Mouse (Mus musculus): ENCODE data around the gene Pde4c. TPM values are rescaled to one million over a fixed set of nuclear protein-coding genes. Genes with fewer than 3 reads are reported as not detected.

Gene Pde4c
- polyA plus RNA-seq, 1 experiment, result 6.2 TPM

- peaks cover 17% of the 10 kb centered on the region for H3K27me3 ChIP-seq (ENCODE audit: control insufficient read depth, insufficient read depth, low read length)
- no peak overlapping the region for H3K4me3 ChIP-seq (ENCODE audit: control insufficient read depth, insufficient read depth, low read length)
- TF ChIP-seq POLR2A (IDR thresholded peaks at IDR 0.05; ENCODE audit: control insufficient read depth, extremely low read depth, insufficient read depth, low read length, poor library complexity) (no peak), CTCF (IDR thresholded peaks at IDR 0.05; ENCODE audit: borderline replicate concordance, control insufficient read depth, extremely low read depth, insufficient read depth, low read length, poor library complexity) (no peak)
- no peak overlapping the region for H3K27ac ChIP-seq (ENCODE audit: control insufficient read depth, insufficient read depth, low read length)
- no peaks in the 10 kb centered on the region for H3K36me3 ChIP-seq (ENCODE audit: control insufficient read depth, insufficient read depth, low read length)
- 75% methylated on average over 5 of the region's 5 CpGs for WGBS
- DNase-seq, result no peak
- H3K4me1 ChIP-seq (replicated peaks; ENCODE audit: control insufficient read depth, insufficient read depth, low read length), result peaks cover 21% of the 10 kb centered on the region
Measured at GRCm38 (mm10) chr8:70741661-70742060, 18.1 kb downstream of the Pde4c start.

GRCm38 (mm10) chr8:70742176-70742575 is 18.7 kb downstream of the Pde4c start:
- Histone ChIP-seq H3K4me3 (ENCODE audit: control insufficient read depth, insufficient read depth, low read length) (no peak overlapping the region), H3K27ac (ENCODE audit: control insufficient read depth, insufficient read depth, low read length) (no peak overlapping the region), H3K27me3 (ENCODE audit: control insufficient read depth, insufficient read depth, low read length) (peaks cover 17% of the 10 kb centered on the region), H3K4me1 (replicated peaks; ENCODE audit: control insufficient read depth, insufficient read depth, low read length) (peaks cover 21% of the 10 kb centered on the region), H3K36me3 (ENCODE audit: control insufficient read depth, insufficient read depth, low read length) (no peaks in the 10 kb centered on the region)
- no peak for DNase-seq
- TF ChIP-seq CTCF (IDR thresholded peaks at IDR 0.05; ENCODE audit: borderline replicate concordance, control insufficient read depth, extremely low read depth, insufficient read depth, low read length, poor library complexity) (no peak), POLR2A (IDR thresholded peaks at IDR 0.05; ENCODE audit: control insufficient read depth, extremely low read depth, insufficient read depth, low read length, poor library complexity) (no peak)
- 89% methylated on average over 11 of the region's 11 CpGs for WGBS

- peaks cover 18% of the 10 kb centered on the region for H3K4me1 ChIP-seq (replicated peaks; ENCODE audit: control insufficient read depth, insufficient read depth, low read length)
- no peak overlapping the region for H3K27ac ChIP-seq (ENCODE audit: control insufficient read depth, insufficient read depth, low read length)
- H3K27me3 ChIP-seq (ENCODE audit: control insufficient read depth, insufficient read depth, low read length), result peaks cover 17% of the 10 kb centered on the region
- TF ChIP-seq POLR2A (IDR thresholded peaks at IDR 0.05; ENCODE audit: control insufficient read depth, extremely low read depth, insufficient read depth, low read length, poor library complexity) (no peak), CTCF (IDR thresholded peaks at IDR 0.05; ENCODE audit: borderline replicate concordance, control insufficient read depth, extremely low read depth, insufficient read depth, low read length, poor library complexity) (no peak)
- no peak overlapping the region for H3K4me3 ChIP-seq (ENCODE audit: control insufficient read depth, insufficient read depth, low read length)
- no peaks in the 10 kb centered on the region for H3K36me3 ChIP-seq (ENCODE audit: control insufficient read depth, insufficient read depth, low read length)
- no peak for DNase-seq
- WGBS, result 8% methylated on average over 38 of the region's 38 CpGs
Measured at GRCm38 (mm10) chr8:70742981-70743655, 19.6 kb downstream of the Pde4c start.

- Histone ChIP-seq H3K27me3 (ENCODE audit: control insufficient read depth, insufficient read depth, low read length) (peaks cover 17% of the 10 kb centered on the region), H3K36me3 (ENCODE audit: control insufficient read depth, insufficient read depth, low read length) (no peaks in the 10 kb centered on the region), H3K4me1 (replicated peaks; ENCODE audit: control insufficient read depth, insufficient read depth, low read length) (peaks cover 14% of the 10 kb centered on the region), H3K27ac (ENCODE audit: control insufficient read depth, insufficient read depth, low read length) (no peak overlapping the region), H3K4me3 (ENCODE audit: control insufficient read depth, insufficient read depth, low read length) (peak overlapping the region; percentile 29)
- TF ChIP-seq CTCF (IDR thresholded peaks at IDR 0.05; ENCODE audit: borderline replicate concordance, control insufficient read depth, extremely low read depth, insufficient read depth, low read length, poor library complexity) (no peak), POLR2A (IDR thresholded peaks at IDR 0.05; ENCODE audit: control insufficient read depth, extremely low read depth, insufficient read depth, low read length, poor library complexity) (no peak)
- WGBS, result 5% methylated on average over 48 of the region's 48 CpGs
- DNase-seq, result no peak
Measured at GRCm38 (mm10) chr8:70743656-70744590, 20.4 kb downstream of the Pde4c start.

GRCm38 (mm10) chr8:70744806-70745205 is 21.3 kb downstream of the Pde4c start:
- Histone ChIP-seq H3K4me3 (ENCODE audit: control insufficient read depth, insufficient read depth, low read length) (no peak overlapping the region), H3K36me3 (ENCODE audit: control insufficient read depth, insufficient read depth, low read length) (no peaks in the 10 kb centered on the region), H3K27me3 (ENCODE audit: control insufficient read depth, insufficient read depth, low read length) (peaks cover 17% of the 10 kb centered on the region), H3K27ac (ENCODE audit: control insufficient read depth, insufficient read depth, low read length) (no peak overlapping the region), H3K4me1 (replicated peaks; ENCODE audit: control insufficient read depth, insufficient read depth, low read length) (peaks cover 14% of the 10 kb centered on the region)
- WGBS, result 52% methylated on average over 11 of the region's 11 CpGs
- no peak for TF ChIP-seq CTCF (IDR thresholded peaks at IDR 0.05; ENCODE audit: borderline replicate concordance, control insufficient read depth, extremely low read depth, insufficient read depth, low read length, poor library complexity)
- no peak for TF ChIP-seq POLR2A (IDR thresholded peaks at IDR 0.05; ENCODE audit: control insufficient read depth, extremely low read depth, insufficient read depth, low read length, poor library complexity)
- DNase-seq, result no peak

GRCm38 (mm10) chr8:70745691-70746220 is 22.2 kb downstream of the Pde4c start:
- 80% methylated on average over 19 of the region's 19 CpGs for WGBS
- H3K27ac ChIP-seq (ENCODE audit: control insufficient read depth, insufficient read depth, low read length), result no peak overlapping the region
- no peak for DNase-seq
- no peak overlapping the region for H3K4me3 ChIP-seq (ENCODE audit: control insufficient read depth, insufficient read depth, low read length)
- peaks cover 14% of the 10 kb centered on the region for H3K4me1 ChIP-seq (replicated peaks; ENCODE audit: control insufficient read depth, insufficient read depth, low read length)
- TF ChIP-seq POLR2A (IDR thresholded peaks at IDR 0.05; ENCODE audit: control insufficient read depth, extremely low read depth, insufficient read depth, low read length, poor library complexity), result no peak
- TF ChIP-seq CTCF (IDR thresholded peaks at IDR 0.05; ENCODE audit: borderline replicate concordance, control insufficient read depth, extremely low read depth, insufficient read depth, low read length, poor library complexity), result no peak
- no peaks in the 10 kb centered on the region for H3K36me3 ChIP-seq (ENCODE audit: control insufficient read depth, insufficient read depth, low read length)
- peaks cover 17% of the 10 kb centered on the region for H3K27me3 ChIP-seq (ENCODE audit: control insufficient read depth, insufficient read depth, low read length)
